Mouse (Mus musculus): ENCODE measurements around the gene Depdc1b. TPM values are rescaled to one million over a fixed set of nuclear protein-coding genes. Genes with fewer than 3 reads are reported as not detected.

Gene Depdc1b
- polyA plus RNA-seq, 1 experiment from 2014 or later: 15.2 TPM

DNA sequence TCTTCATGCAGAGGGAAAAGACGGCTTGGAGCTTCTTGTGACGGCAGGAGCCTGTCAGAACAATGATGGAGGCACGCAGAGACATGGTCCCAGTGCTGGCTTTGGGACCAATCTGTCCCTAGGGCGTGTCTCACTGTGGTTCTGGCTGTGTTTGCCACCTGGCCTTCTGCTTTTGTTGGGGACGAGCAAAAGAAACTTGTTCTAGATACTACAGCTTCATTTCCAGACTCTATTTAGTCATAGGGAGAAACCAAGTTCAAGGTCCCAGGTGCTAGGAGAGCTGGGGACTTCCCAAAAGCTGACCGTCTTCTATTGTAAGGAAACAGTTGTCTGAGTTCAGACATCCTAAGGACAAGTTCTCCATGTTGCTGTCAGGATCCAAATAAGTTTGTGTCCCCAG, 21.2 kb downstream of the Depdc1b start:
- no peak for ATAC-seq (ENCODE audit: borderline replicate concordance, extremely low read depth, low FRiP score, low TSS enrichment)
- peaks cover 7% of the 10 kb centered on the region; the same call in 1 of the 2 replicates for H3K4me1 ChIP-seq
- no peak overlapping the region for H3K4me2 ChIP-seq
- H3K27ac ChIP-seq: no peak overlapping the region
- H3K4me3 ChIP-seq: no peak overlapping the region
- no peaks in the 10 kb centered on the region for H3K27me3 ChIP-seq
- H3K9ac ChIP-seq: no peak overlapping the region
- WGBS: 83% methylated on average over 6 of the region's 6 CpGs
- H3K36me3 ChIP-seq: peaks cover 2% of the 10 kb centered on the region; the same call in 1 of the 2 replicates
- H3K9me3 ChIP-seq: no peaks in the 10 kb centered on the region

GRCm38 (mm10) chr13:108338076-108338836, 22.1 kb downstream of the Depdc1b start:
- Histone ChIP-seq H3K4me1 (peaks cover 7% of the 10 kb centered on the region; the same call in 1 of the 2 replicates), H3K4me3 (no peak overlapping the region), H3K27ac (no peak overlapping the region), H3K9ac (no peak overlapping the region), H3K4me2 (no peak overlapping the region), H3K27me3 (no peaks in the 10 kb centered on the region), H3K9me3 (no peaks in the 10 kb centered on the region), H3K36me3 (peaks cover 2% of the 10 kb centered on the region; the same call in 1 of the 2 replicates)
- WGBS: 72% methylated on average over 7 of the region's 7 CpGs
- ATAC-seq (ENCODE audit: borderline replicate concordance, extremely low read depth, low FRiP score, low TSS enrichment): no peak

DNA sequence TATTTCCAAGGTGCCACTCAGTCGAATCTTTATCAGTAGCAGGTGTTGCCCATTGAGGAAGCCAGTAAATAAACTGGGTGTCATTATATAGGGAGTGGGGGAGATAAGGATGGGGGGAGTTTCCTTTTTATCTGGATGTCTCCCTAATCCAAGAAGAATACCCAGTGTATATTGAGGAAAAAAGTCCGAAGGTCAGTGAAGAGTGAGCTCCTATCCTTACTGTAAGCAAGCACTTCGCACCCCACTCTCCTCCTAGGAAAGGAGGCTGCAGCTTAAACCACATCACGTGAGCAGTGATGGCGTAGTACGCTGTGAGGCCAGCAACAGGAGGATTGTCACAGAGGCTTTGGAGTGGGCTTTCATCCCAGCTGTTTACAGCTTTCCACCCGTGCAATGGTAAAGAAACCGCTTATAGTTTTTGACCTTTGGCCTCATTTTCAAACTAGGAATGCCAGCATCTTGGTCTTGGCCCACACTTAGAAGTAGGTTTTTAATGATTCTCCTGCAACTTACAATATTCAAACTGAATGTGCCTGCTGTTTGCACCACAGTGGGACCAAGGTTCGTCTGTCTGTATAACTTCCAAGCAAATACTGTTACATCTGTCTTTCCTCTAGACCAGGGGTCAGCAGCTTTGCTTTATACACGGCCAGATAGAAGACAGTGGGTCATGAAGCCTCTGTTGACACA, 23.9 kb downstream of the Depdc1b start:
- Histone ChIP-seq H3K27ac (no peak overlapping the region), H3K4me3 (no peak overlapping the region), H3K27me3 (no peaks in the 10 kb centered on the region), H3K36me3 (no peaks in the 10 kb centered on the region), H3K9me3 (no peaks in the 10 kb centered on the region), H3K4me2 (no peak overlapping the region), H3K9ac (no peak overlapping the region), H3K4me1 (peaks cover 7% of the 10 kb centered on the region; the same call in 1 of the 2 replicates)
- ATAC-seq (ENCODE audit: borderline replicate concordance, extremely low read depth, low FRiP score, low TSS enrichment): no peak
- WGBS: 75% methylated on average over 10 of the region's 10 CpGs

DNA sequence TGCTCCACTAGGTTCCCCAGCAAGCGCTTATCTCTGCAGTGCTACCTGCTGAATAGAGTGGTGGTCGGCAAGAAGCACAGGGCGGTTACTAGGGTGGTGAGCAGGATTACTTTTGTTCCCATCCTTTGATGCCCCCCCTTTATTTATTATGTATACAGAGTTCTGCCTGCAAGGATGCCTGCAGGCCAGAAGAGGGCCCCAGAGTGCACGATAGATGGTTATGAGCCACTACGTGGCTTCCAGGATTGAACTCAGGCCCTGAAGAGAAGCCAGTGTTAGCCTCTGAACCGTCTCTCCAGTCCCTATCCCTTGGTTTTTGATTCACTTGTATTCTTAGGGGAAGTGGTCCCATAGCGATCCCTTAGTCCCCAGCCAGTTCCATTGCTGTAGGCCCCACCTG, 25.5 kb downstream of the Depdc1b start:
- Histone ChIP-seq H3K9ac (no peak overlapping the region), H3K9me3 (no peaks in the 10 kb centered on the region), H3K27ac (no peak overlapping the region), H3K4me1 (peaks cover 7% of the 10 kb centered on the region; the same call in 1 of the 2 replicates), H3K4me2 (no peak overlapping the region), H3K4me3 (no peak overlapping the region), H3K36me3 (no peaks in the 10 kb centered on the region), H3K27me3 (no peaks in the 10 kb centered on the region)
- no peak for ATAC-seq (ENCODE audit: borderline replicate concordance, extremely low read depth, low FRiP score, low TSS enrichment)
- 81% methylated on average over 7 of the region's 7 CpGs for WGBS

DNA sequence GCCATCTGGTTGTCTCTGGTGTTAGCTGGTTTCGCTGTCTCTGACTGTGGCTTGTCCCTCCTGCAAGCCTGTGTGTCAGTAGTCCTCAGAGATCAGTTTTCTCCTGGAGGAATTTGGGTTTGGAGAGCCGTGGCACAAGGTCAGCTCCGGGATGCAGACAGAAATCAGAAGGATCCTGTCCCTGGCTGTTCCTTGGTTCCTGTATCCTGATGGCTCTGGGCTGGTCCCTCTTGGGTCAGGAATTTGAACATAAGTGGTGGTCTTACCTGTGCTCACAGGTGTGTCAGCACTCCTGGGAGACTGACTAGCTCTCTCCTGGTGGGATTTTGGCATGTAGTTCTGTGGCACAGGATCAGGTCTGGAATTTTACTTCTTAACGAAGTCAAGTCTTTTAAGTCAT, 29.6 kb downstream of the Depdc1b start:
- Histone ChIP-seq H3K27me3 (no peaks in the 10 kb centered on the region), H3K9me3 (no peaks in the 10 kb centered on the region), H3K27ac (no peak overlapping the region), H3K4me2 (no peak overlapping the region), H3K4me3 (no peak overlapping the region), H3K4me1 (no peaks in the 10 kb centered on the region), H3K9ac (no peak overlapping the region), H3K36me3 (no peaks in the 10 kb centered on the region)
- ATAC-seq (ENCODE audit: borderline replicate concordance, extremely low read depth, low FRiP score, low TSS enrichment): no peak
- WGBS: 66% methylated on average over 4 of the region's 4 CpGs

DNA sequence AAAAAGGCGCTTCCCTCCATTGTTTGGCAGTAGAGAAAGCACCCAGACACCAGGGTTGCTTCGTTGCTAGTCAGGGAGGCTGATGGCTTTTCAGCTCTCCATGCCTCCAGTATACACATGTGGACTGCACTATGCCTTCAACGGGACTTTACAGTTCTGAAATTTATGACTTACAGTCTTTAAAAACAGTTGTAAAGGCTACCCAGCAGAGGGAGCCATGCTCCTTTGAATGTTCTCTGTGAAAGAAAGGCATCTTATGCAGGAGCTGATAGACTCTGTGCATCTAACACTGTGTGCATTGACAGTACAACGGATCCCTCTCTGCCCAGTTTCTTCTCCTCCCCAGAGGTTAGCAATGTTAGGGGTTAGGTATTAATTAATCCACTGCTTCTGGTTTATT, 30.9 kb downstream of the Depdc1b start:
- Histone ChIP-seq H3K4me2 (no peak overlapping the region), H3K36me3 (no peaks in the 10 kb centered on the region), H3K4me3 (no peak overlapping the region), H3K9ac (no peak overlapping the region), H3K9me3 (no peaks in the 10 kb centered on the region), H3K4me1 (no peaks in the 10 kb centered on the region), H3K27me3 (no peaks in the 10 kb centered on the region), H3K27ac (no peak overlapping the region)
- ATAC-seq (ENCODE audit: borderline replicate concordance, extremely low read depth, low FRiP score, low TSS enrichment): peak; percentile 59; the same call in 1 of the 2 replicates
- 53% methylated on average over 4 of the region's 4 CpGs for WGBS

GRCm38 (mm10) chr13:108349624-108350023, 33.5 kb downstream of the Depdc1b start:
- no peak overlapping the region for H3K4me2 ChIP-seq
- no peaks in the 10 kb centered on the region for H3K4me1 ChIP-seq
- 73% methylated on average over 5 of the region's 5 CpGs for WGBS
- ATAC-seq (ENCODE audit: borderline replicate concordance, extremely low read depth, low FRiP score, low TSS enrichment): no peak
- H3K9me3 ChIP-seq: no peaks in the 10 kb centered on the region
- no peaks in the 10 kb centered on the region; the same call in 1 of the 2 replicates for H3K36me3 ChIP-seq
- no peaks in the 10 kb centered on the region for H3K27me3 ChIP-seq
- H3K9ac ChIP-seq: no peak overlapping the region
- H3K27ac ChIP-seq: no peak overlapping the region
- no peak overlapping the region for H3K4me3 ChIP-seq

DNA sequence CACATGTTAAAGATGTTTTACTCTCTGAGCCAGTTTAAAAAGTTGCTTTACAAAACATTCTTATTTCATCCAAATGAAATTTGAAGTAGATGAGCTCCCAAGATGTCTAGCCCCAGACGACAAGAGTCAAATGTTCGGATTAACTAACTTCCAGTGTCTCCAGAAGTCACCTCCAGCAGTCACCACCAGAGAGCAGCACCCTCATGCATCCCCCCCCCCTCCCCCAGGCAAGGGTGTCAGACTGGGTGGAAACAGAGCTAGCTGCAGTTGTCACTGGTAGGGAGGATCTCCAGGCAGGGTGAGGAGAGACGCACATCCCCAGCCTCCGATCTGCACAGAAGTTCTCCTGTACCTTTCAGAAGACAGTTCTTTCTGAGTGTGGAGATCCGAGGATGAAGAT, 37.6 kb downstream of the Depdc1b start:
- no peak overlapping the region for H3K27ac ChIP-seq
- no peak overlapping the region for H3K4me2 ChIP-seq
- 75% methylated on average over 5 of the region's 5 CpGs for WGBS
- no peaks in the 10 kb centered on the region for H3K27me3 ChIP-seq
- no peak overlapping the region for H3K4me3 ChIP-seq
- no peak overlapping the region for H3K9ac ChIP-seq
- no peaks in the 10 kb centered on the region for H3K9me3 ChIP-seq
- no peaks in the 10 kb centered on the region for H3K4me1 ChIP-seq
- ATAC-seq (ENCODE audit: borderline replicate concordance, extremely low read depth, low FRiP score, low TSS enrichment): no peak
- H3K36me3 ChIP-seq: no peaks in the 10 kb centered on the region; the same call in 1 of the 2 replicates

DNA sequence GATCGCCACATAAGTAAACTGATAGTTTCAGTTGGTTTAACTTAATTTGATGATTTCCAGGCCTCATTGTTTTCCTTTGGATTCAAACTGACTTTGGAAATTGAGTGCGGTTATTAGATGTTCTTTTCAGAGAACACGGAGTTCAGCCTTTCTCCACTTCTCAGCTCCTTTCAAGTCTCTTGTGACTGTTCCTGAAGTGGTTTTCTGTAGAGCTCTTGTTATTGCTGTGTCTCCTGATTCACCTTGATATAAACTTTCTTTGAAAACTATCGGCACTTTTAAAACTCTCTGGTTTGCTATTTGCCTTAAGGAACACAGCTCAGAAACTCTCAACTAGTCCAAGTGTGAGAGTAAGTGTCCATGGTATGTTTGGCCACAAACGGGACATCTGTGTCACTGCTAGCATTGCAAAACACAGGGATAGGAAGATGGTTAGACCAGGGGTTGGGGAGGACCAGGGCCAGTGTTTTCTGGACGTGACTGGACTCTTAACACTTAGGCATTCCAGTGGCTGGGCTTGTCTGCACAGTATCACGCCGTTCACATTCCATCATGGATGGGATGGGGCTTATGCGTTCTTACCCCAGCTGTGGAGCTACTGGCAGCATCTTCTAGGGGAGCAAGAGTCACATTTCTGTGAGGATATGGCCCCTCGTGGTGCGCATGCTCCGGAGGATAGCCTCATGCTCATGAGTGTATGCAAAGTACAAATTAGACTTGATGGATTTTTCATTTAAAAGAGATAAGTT, 38.8 kb downstream of the Depdc1b start:
- Histone ChIP-seq H3K4me1 (no peaks in the 10 kb centered on the region), H3K27me3 (no peaks in the 10 kb centered on the region), H3K27ac (no peak overlapping the region), H3K9me3 (no peaks in the 10 kb centered on the region), H3K4me3 (no peak overlapping the region), H3K36me3 (no peaks in the 10 kb centered on the region; the same call in 1 of the 2 replicates), H3K9ac (no peak overlapping the region), H3K4me2 (no peak overlapping the region)
- peak; percentile 42; the same call in 1 of the 2 replicates for ATAC-seq (ENCODE audit: borderline replicate concordance, extremely low read depth, low FRiP score, low TSS enrichment)
- 67% methylated on average over 12 of the region's 12 CpGs for WGBS

DNA sequence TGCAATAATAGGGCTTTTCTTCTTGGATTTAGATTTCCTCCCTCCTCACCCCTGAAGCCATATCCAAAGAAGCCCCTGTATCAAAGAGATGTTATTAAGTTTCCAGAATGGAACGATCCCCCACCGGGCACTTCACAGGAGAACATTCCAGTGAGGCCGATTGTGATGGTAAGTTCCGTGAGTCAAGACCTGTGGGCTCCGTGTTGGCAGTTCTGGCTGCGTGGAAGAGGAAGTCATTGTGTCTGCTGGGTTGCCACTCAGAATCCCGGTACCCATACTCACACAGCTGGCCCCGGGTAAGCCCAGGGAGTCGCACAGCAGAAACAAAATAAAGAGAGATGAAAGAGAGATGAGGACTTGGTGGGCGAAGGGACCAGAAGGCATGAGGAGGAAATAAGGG, 41.2 kb downstream of the Depdc1b start:
- Histone ChIP-seq H3K4me3 (no peak overlapping the region), H3K27ac (no peak overlapping the region), H3K4me1 (no peaks in the 10 kb centered on the region), H3K4me2 (no peak overlapping the region), H3K9me3 (no peaks in the 10 kb centered on the region), H3K36me3 (no peaks in the 10 kb centered on the region; the same call in 1 of the 2 replicates), H3K27me3 (no peaks in the 10 kb centered on the region), H3K9ac (no peak overlapping the region)
- WGBS: 82% methylated on average over 10 of the region's 10 CpGs
- no peak for ATAC-seq (ENCODE audit: borderline replicate concordance, extremely low read depth, low FRiP score, low TSS enrichment)

DNA sequence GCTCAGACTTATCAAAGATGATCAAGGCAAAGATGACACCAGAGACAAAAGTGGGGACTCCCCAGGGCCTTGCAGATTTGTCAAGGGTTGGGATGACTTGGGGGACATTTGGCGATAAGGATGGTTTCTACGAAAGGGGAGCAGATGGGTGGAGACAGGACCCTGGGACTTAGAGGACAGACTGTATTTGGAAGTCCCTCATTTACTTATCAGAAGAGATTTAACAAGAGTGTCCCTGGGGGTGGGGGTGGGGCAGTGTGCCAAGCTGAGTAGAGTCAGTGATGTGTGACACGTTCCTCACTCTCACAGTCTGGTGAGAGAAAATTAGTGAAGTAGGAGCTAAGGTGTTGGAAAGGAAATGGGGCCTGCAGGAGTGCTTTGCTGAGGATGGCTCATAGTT, 42.1 kb downstream of the Depdc1b start:
- no peaks in the 10 kb centered on the region for H3K9me3 ChIP-seq
- no peaks in the 10 kb centered on the region; the same call in 1 of the 2 replicates for H3K36me3 ChIP-seq
- no peak overlapping the region for H3K27ac ChIP-seq
- 57% methylated on average over 3 of the region's 3 CpGs for WGBS
- no peak overlapping the region for H3K4me3 ChIP-seq
- no peaks in the 10 kb centered on the region for H3K27me3 ChIP-seq
- H3K9ac ChIP-seq: no peak overlapping the region
- H3K4me2 ChIP-seq: no peak overlapping the region
- H3K4me1 ChIP-seq: no peaks in the 10 kb centered on the region
- no peak for ATAC-seq (ENCODE audit: borderline replicate concordance, extremely low read depth, low FRiP score, low TSS enrichment)
